10 mouse cellular contexts compared by ENCODE assay signal in the genomic region with DNA sequence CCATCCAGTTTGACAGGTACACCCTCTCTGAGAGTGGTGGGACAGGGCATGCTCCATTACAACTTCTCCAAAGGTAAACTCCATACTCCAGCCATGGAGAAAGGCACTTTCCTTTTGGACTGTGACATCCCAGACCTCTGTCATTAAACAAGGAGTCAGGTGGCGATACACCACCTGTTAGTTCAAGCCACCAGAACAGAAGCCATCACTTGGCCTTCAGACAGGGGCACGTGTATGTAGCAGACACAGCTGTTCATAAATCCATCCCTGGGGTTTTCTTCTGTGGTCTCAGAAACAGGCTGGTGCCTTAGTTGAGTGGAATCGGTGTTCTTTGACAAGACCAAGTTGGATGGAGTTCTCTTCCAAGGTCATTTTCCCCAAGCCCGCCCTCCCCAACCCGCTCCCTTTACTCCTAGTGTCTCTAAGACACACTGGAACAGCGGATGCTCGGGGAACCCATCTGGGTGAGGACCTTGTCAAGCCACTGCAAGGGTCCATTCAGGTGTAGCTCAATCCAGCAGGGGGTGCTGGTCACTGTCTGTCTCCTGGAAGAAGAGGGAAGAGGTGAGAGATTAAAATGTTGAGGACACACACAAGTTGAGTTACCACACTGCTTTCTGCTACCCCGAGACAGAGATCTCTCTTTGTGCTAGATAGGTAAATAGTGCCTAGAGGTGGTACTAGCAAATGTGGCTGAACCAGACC. TPM values are rescaled to one million over a fixed set of nuclear protein-coding genes. Genes with fewer than 3 reads are reported as not detected.
DNase-seq lines count a peak whose midpoint lies in the region; ATAC-seq and TF ChIP-seq lines count a peak whose summit lies in the region.
"Had no signal": no experiment of that assay in that cellular context is flagged by ENCODE, and none has a peak within 500 bp of the region (broad histone marks: within the 10 kb centered on the region; RNA-seq: fewer than 3 reads in every experiment).

No protein-coding gene starts in this region.

- no peaks in the 10 kb centered on the region for H3K27me3 ChIP-seq in limb, embryonic 13.5 days
- no peaks in the 10 kb centered on the region for H3K27me3 ChIP-seq in limb, embryonic 10.5 days (ENCODE audit: low read depth, poor library complexity, severe bottlenecking)
- no peaks in the 10 kb centered on the region for H3K27me3 ChIP-seq in thymus, adult 2 months (ENCODE audit: control insufficient read depth, insufficient read depth, low read length)

- 80% methylated on average over 8 of the region's 8 CpGs for WGBS in limb, embryonic 13.5 days
- whole genome bisulfite sequencing in limb, embryonic 10.5 days = 85% methylated on average over 8 of the region's 8 CpGs
- 92% methylated on average over 8 of the region's 8 CpGs for WGBS in thymus, adult 2 months

- TF ChIP-seq CTCF in thymus, adult 2 months (IDR thresholded peaks at IDR 0.05; ENCODE audit: borderline replicate concordance, control insufficient read depth, extremely low read depth, insufficient read depth, low read length, poor library complexity) = 0 out of 2 replicates have a peak, but pooled peaks have one; percentile 23

- H3K9ac ChIP-seq in limb, embryonic 13.5 days = no peak overlapping the region

- H3K4me2 ChIP-seq in limb, embryonic 13.5 days (replicated peaks) = no peak overlapping the region

- peaks cover 69% of the 10 kb centered on the region for H3K4me1 ChIP-seq in limb, embryonic 13.5 days
- H3K4me1 ChIP-seq in limb, embryonic 10.5 days = no peaks in the 10 kb centered on the region
- H3K4me1 ChIP-seq in thymus, adult 2 months (replicated peaks; ENCODE audit: control insufficient read depth, insufficient read depth, low read length) = peaks cover 4% of the 10 kb centered on the region; the same call in 1 of the 2 replicates

- H3K9me3 ChIP-seq in limb, embryonic 13.5 days = no peaks in the 10 kb centered on the region
- no peaks in the 10 kb centered on the region for H3K9me3 ChIP-seq in limb, embryonic 10.5 days (replicated peaks)

- H3K4me3 ChIP-seq in limb, embryonic 13.5 days = no peak overlapping the region
- H3K4me3 ChIP-seq in limb, embryonic 10.5 days = no peak overlapping the region
- no peak overlapping the region for H3K4me3 ChIP-seq in thymus, adult 2 months (ENCODE audit: control insufficient read depth, insufficient read depth, low read length)

- peak overlapping the region; percentile 90 for H3K27ac ChIP-seq in limb, embryonic 13.5 days
- no peak overlapping the region for H3K27ac ChIP-seq in limb, embryonic 10.5 days
- H3K27ac ChIP-seq in thymus, adult 2 months (ENCODE audit: control insufficient read depth, insufficient read depth, low read length) = no peak overlapping the region

- TF ChIP-seq POLR2A in thymus, adult 2 months (IDR thresholded peaks at IDR 0.05; ENCODE audit: control insufficient read depth, extremely low read depth, insufficient read depth, low read length, poor library complexity) = no peak

- peak; percentile 57 to 63 for DNase-seq in cerebellum, postnatal 10 days
- DNase-seq in cerebellum, adult 11 months = no peak
- DNase-seq in limb, embryonic 10.5 days (ENCODE audit: low spot score) = no peak
- peak; percentile 31 for DNase-seq in embryo, embryonic 10.5 days (ENCODE audit: low spot score)
- peak; percentile 58 for DNase-seq in thymus, adult 2 months
- no peak for DNase-seq in layer of hippocampus, postnatal 10 days (ENCODE audit: low spot score in 2 of 2)
- DNase-seq in right cerebral cortex, postnatal 25 days = no peak
- DNase-seq: right cerebral cortex, postnatal 4 days had no signal

- no peak for ATAC-seq in limb, embryonic 13.5 days (ENCODE audit: low FRiP score, low read depth)

- peaks cover 95% of the 10 kb centered on the region for H3K36me3 ChIP-seq in limb, embryonic 13.5 days
- peaks cover 99% of the 10 kb centered on the region for H3K36me3 ChIP-seq in limb, embryonic 10.5 days
- H3K36me3 ChIP-seq in thymus, adult 2 months (ENCODE audit: control insufficient read depth, insufficient read depth, low read length) = peaks cover 34% of the 10 kb centered on the region

RNA-seq across cellular contexts. Expression of gene Aagab, which starts 47.5 kb away (rescaled TPM):
- 21.7 and 26.2 TPM in 2 replicates for polyA plus RNA-seq in limb, embryonic 13.5 days (2015; fragmentation: Nextera tagmentation; extraction: Ambion mirVana)
- 36.8 and 45.4 TPM in 2 replicates for polyA plus RNA-seq in limb, embryonic 10.5 days (2016; fragmentation: Nextera tagmentation; extraction: Ambion mirVana)
- polyA plus RNA-seq in thymus, adult 2 months (2012; rRNA removed) = 39.5 and 46.5 TPM in 2 replicates
- 10 to 100 TPM; 47.9 to 52.6 TPM for total RNA-seq in layer of hippocampus, postnatal 10 days (2021)

RNA-seq across cellular contexts. Expression of gene Iqch, which starts 47.7 kb away (rescaled TPM):
- 0.15 and 0.20 TPM in 2 replicates for polyA plus RNA-seq in limb, embryonic 13.5 days (2015; fragmentation: Nextera tagmentation; extraction: Ambion mirVana)
- 0.16 and 0.18 TPM in 2 replicates for polyA plus RNA-seq in limb, embryonic 10.5 days (2016; fragmentation: Nextera tagmentation; extraction: Ambion mirVana)
- 0.08 and 0.16 TPM in 2 replicates for polyA plus RNA-seq in thymus, adult 2 months (2012; rRNA removed)
- under 1 TPM in 1 of 2 experiments, not detected in 1; 0.22 TPM for total RNA-seq in layer of hippocampus, postnatal 10 days (2021)
- polyA plus RNA-seq: liver, embryonic 16.5 days had no signal

Comparison
In these comparisons a context has a peak if more than half of its experiments do, and no peak if none do; other contexts are left out.
1. DNase-seq: peak in cerebellum, postnatal 10 days (2 of 2), embryo, embryonic 10.5 days (single experiment) and thymus, adult 2 months (single experiment); none in cerebellum, adult 11 months (single experiment), limb, embryonic 10.5 days (single experiment), layer of hippocampus, postnatal 10 days (0 of 2) and right cerebral cortex, postnatal 25 days (single experiment).